Mouse (Mus musculus) testis, postnatal 14 days (tissue): ENCODE results near the gene Psmd3.
"Not testable (repeated sequence)": the region's sequence is repeated elsewhere in the genome, so short reads cannot be mapped to it uniquely, and the experiment has no call there.

ENCODE experiments used
- DNase-seq: peaks from one replicate; pipeline ENCODE4 v3.0.0; 2021; ENCODE audit warnings: low spot score

The Psmd3 gene

DNA sequence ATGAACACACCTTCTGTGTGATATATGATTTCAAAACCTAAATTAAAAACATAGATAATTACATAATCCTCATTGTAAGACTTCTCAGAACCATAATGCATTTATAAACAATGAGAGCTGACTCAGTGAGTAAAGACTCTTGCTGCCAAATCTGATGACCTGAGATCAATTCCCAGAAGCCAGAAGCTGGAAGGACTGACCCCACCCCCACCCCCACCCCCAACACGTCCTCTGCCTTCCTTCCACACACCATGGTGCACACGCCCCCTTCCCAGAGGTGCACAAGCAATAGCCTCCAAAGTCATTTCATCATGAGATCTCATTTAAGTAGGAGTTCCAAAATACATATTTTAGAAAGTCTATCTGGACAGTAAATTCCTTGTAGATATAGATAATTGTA, 38.4 kb downstream of the Psmd3 start:
- no peak for DNase-seq

DNA sequence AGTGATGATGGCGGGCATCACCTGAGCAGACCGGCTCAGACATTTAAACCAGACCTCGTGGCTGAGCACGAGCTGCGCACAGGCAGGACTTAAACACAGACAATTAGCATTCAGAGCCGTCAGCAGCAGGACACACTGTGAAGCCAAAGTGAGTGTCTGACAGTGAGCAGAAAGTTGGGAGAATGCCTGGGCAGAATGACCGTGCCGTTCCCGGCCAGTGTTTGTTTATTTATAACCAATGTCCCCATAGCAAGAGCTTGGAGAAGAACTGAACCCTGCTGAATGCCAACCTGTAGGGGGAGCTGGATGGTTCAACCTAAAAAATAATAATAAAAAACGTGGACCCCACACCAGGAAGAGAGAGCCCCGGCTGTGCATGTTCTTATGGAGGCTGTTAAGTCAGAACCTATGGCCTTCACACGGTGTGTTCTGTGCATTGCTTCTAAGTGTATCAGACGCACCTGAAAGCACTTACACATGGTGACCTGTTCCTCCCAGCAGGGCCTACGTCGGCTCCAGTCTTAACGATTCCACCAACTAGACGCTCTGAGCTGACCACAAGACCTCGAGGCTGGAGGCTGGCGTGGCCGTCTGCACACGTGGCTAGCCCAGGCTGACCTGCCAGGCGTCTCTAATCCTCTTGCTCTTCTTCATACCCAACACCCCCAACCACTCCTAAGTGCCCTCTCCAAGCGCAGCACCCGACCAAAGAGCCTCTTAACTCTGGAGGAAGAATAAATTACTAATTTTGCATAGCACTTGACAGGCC, 39.3 kb downstream of the Psmd3 start:
- peak; percentile 72 for DNase-seq

DNA sequence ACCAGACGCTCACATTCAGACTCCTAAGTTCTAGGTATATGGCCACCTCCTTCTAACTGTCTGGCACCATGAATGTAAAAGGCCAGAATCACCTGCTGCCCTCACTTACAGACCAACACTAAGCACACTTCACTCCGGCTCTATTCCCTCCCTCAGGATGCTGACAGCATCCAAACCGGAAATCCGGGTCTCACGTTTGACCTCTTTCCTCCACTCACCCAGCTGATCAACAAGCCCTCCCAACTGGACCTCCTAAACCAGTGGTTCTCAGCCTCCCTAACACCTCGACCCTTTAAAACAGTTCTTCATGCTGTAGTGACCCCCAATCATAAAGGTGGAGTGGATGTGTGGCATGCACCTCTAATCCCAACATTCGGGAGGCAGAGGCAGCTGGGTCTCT, 40.7 kb downstream of the Psmd3 start:
- DNase-seq = no peak

DNA sequence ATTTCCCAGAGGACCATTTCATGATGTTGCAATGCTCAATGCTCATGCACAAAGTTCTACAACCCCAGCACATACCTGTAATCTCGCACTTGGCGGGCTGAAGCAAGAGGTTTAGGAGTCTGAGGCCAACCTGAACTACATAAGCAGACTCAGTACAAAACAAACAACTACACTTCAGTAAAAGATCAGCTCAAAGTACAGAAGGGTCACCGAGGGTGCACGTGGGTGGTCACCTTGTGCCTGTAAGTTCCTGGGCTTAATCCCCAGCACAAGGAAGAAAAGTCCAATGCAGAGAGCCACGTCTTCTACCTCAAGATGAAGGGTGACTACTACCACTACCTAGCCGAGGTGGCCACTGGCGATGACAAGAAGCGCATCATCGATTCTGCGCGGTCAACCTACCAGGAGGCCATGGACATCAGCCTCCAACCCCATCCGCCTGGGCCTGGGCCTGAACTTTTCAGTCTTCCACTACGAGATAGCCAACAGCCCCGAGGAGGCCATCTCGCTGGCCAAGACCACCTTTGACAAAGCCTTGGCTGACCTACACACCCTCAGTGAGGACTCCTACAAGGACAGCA, 43.7 kb downstream of the Psmd3 start:
- DNase-seq = no peak

DNA sequence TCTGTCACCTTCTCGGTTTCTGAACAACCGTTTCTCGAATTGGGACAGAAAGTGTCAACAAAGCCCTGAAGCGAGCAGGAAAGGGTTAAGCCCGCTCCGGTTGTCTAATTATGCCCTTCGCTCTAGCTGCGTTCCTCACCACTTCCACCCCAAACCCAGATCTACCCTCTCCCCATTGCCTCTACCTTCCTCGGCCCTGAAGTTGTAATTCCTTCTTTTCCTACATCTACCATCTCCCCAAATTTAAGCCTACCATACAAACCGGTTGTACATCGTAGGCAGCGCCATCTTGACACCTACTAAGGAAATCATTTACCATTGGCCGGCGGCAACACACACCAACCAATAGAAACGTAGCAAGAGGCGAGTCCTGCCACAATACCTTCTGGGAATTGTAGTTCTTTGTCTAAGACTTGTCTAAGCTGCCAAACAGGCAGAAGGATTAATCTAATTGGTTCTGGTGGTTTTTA, 46.8 kb downstream of the Psmd3 start, which contains the start of gene Med24:
TSS of gene Med24 (minus strand) at position 317 of the 470 bp plus-strand sequence.
- DNase-seq = peak; percentile 91

DNA sequence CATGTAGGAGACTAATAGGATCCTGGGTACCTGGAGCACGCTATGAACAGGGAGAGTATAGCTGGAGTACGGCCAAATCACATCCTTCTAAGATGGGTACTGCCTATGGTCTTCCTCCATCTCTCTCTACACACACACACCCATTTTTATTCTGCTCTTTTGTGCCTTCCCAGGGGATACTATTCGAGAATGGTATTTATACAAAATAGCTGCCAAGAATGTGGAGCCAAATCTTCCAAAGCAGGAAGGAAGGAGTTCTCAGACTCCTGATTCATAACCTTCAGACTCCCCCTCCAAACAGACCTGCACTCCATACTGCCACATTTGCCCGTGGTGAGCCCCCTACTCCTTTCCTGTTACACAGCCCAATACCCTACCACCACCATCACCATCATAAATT, 48.4 kb downstream of the Psmd3 start:
- no peak for DNase-seq

DNA sequence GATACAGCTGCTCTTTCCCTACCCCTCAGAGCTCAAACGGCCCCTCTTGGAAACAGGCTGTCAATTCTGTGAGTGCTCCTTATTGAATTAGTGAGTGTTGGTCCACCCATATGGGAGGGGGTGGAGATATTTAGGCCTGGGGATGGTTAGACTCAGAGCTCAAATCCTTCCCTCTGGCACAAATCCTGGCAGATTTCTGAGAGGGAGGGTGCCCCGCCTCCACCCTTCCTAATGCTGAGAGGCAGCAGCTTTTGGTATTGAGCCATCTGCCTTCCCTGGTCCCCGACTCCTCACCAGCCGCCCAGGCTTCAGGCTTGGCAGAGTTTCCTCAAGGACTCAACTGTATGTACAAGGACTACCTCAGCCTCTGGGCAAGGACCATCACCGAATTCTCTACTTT, 48.8 kb downstream of the Psmd3 start:
- no peak for DNase-seq

DNA sequence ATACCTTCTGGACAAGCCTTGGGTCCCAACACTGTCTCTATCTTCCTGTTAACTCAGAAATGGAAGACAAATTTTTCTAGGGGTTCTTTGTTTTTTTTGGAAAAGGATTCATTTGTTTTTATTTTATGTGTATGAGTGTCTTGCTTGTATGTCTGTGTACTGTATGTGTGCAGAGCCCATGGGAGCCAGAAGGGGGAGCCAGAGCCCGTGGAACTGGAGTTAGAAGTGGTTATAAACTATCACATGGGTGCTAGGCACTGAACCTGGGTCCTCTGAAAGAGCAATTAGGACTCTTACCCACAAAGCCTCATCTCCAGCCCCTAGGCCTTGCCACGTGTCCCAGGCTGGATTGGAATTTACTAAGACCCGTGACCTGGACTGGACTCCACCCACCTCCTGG, 51.7 kb downstream of the Psmd3 start:
- no peak for DNase-seq

DNA sequence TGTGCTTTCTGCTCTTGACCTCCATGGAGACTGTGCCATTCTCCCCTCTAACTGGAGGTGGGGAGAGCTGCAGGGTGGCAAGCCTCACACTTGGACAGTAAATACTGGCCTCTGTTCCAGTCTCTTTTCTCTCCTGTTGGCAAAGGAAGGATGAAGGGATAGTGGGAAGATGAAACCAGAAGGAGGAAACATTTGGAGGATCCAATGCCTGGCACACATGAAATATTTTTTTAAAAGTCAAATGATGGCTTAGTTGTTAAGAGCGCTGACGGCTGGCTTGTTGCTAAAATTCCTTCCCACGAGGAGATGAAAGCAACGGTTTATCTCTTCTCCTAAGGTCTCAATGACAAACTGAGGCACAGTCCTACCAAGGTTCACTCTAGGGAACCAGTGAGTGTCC, 52.8 kb downstream of the Psmd3 start:
- no peak for DNase-seq

DNA sequence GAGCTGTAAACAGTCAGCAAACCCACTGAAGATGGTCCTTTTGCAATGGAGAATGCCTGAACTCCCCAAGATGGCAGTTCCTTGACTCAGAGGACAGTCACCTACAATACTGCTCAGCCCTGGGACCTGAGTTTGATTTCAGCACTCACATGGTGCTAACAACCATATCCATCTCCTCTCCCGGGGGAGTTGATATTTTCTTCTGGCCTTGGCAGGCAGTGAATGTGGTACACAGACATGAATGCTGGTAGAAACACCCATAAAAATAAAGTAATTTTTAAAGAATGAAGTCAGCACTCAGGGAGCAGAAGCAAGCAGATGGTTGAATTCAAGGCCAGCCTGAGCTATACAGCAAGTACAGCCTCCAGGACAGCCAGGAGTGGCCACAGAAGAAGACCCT, 53.8 kb downstream of the Psmd3 start:
- no peak for DNase-seq

DNA sequence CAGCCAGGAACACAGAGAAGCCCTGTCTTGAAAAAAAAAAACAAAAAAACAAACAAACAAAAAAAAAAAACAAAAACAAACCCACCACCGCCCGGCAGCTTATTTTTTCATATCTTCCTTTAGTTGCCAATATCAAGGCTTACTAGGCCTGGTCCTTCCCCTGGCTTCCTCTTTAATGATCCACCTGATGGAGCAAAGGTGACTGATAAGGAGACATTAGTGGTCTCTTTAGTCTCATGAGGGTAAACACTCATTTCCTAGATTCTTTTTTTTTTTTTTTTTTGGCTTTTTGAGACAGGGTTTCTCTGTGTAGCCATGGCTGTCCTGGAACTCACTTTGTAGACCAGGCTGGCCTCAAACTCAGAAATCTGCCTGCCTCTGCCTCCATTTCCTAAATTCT, 54.9 kb downstream of the Psmd3 start:
- DNase-seq = not testable (repeated sequence)

DNA sequence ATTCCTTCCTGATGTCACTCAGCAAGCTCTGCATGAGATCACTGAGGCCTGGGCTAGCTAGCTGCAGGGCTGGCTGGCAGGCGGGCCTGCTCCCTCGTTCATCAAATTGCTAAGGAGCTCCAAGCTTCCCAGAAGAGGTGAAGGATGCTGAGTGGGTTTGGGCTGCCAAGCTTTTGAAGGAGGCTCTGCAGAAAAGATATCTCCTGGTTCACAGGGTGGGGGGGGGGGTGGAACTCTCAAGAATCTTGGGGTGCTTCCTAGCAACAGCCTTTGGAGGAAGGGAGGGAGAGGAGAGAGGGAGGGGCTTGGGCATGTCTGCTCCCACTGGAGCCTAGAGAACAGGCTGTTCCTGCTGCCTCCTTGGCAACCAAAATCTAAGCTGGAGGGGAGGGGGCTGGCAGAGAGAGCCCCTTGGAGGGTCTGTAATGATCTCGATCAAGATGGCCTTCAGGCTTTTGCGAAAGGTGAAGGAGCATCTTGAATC, 56.1 kb downstream of the Psmd3 start:
- peak; percentile 69 for DNase-seq

DNA sequence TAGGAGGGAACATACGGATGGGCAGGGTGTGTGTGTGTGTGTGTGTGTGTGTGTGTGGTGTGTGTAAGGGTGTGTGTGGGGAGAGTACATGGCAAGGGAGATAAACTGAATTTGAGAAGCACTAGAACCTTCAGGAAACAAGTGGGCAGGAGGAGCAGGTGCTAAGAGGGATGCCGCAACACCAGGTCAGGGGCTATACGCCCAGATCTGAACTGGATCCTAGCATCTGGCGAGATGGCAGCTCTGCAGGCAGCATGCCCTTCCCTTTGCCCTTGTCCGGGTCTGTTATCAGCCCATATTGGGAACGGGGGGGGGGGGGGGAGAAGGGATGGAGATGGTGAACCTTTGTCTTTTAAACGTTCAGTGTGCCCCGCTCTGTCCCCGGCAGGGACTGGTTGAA, 56.6 kb downstream of the Psmd3 start:
- no peak for DNase-seq

DNA sequence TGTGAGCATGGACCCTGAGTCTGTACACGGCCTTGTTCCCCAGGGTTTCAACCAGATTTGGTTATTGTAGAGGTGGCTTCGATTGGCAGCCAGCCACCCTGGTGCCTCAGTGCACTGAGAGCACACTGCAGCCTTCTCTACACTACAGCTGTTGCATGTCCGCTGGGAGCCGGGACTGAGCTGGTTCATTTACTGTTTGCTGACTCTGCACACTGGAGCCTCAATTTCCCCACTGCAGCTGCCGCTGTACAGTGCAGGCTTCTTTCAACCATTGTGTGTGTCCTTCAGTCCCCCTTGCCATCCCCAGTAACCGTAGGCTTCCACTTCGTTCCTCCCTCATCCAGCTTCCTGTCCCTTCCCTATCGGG, 57.7 kb downstream of the Psmd3 start:
- DNase-seq = no peak

DNA sequence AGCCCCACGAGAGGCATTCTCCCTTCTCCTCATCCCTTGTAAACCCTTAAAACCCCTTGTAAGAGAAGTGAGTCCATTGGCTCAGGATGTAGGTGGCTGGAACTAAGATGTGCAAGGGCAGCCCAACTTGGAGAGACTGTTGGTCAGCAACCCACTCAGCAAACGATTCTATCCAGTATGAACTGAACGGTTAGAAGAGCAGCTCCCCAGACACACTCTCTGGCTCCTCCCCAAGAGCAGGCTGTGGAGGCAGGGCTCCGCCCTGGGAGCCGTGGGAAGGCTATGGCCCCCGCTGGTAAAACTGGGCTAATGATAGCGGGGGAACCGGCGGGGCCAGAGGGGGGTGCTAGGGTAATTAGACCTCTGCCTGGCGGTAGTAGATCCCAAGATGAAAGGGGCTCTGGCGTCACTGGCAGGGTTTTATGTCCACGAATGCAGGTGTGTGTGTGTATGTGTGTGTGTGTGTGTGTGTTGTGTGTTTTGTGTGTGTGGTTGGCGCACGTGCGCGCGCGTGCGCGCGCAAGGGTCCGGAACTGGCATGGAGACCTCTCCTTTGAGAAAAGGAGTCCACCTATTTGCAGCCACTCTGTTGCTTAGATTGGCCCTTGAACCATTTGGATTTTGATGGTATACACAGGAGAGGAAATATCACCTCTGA, 58.2 kb downstream of the Psmd3 start, which contains the start of gene Thra:
TSS of gene Thra (plus strand) at position 246 of the 658 bp plus-strand sequence.
- peak; percentile 68 for DNase-seq

DNA sequence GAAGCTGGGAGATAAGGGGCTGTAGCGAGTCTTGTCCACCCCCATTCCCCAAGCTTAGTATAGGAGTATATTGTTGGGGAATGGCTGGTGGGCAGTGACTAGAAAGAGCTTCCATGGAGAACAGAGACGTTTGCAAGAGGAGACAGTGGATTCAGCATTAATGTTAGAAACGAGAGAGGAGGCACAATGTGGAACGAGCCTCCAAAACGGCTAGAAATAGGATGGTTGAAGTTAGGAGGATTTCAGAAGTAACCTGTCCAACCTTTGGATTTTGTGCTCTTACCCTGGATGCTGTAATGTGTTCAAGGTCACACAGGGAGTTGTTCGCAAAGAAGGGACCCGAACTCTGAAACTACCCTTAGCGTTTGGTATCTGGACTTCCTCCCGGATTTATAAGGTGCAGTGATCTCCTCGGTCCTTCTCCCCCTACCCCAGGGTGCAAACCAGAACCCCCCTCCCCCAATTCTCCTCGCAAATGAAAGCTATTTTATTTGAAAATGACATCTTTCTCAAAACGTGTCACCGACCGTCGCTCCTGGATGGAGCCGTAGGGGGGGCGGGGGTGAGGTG, 58.8 kb downstream of the Psmd3 start:
- DNase-seq = no peak

DNA sequence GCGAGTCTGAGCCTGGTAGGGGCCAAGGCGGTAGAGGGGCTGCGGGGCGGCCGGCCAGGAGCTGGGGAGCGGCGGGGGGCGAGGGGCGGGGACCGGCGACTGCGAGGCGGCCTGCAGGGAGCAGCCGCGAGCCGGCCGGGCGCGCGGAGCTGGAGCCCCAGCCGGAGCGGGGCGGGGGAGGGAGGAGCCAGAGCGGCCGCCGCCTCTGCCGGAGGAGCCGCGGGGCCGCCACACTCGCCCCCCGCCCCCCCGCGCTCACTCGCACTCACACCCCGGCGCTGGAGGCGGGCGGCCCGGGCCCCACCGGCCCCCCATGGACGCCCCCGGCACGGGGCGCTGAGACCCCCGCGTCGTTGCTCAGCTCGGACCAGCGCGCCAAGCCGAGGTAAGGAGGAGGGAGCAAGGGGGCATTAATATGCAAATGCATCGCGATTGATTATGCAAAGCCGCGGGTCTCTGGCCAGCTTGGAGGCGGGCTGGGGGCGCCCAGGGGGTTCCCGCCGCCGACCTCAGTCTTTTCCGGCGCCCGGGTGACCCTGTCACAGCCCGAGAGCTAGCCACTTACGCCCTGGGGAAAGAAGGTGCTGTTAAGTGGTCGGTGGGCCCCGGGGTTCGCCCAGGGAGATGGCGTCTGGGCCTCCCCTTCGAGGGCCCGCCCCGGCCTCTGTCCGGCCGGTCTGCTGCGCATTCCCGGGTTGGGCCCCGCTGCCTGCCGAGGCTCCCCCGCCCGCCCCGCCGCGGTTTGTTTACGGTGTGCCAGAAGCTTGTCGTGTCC, 59.5 kb downstream of the Psmd3 start:
- DNase-seq = peak; percentile 72

DNA sequence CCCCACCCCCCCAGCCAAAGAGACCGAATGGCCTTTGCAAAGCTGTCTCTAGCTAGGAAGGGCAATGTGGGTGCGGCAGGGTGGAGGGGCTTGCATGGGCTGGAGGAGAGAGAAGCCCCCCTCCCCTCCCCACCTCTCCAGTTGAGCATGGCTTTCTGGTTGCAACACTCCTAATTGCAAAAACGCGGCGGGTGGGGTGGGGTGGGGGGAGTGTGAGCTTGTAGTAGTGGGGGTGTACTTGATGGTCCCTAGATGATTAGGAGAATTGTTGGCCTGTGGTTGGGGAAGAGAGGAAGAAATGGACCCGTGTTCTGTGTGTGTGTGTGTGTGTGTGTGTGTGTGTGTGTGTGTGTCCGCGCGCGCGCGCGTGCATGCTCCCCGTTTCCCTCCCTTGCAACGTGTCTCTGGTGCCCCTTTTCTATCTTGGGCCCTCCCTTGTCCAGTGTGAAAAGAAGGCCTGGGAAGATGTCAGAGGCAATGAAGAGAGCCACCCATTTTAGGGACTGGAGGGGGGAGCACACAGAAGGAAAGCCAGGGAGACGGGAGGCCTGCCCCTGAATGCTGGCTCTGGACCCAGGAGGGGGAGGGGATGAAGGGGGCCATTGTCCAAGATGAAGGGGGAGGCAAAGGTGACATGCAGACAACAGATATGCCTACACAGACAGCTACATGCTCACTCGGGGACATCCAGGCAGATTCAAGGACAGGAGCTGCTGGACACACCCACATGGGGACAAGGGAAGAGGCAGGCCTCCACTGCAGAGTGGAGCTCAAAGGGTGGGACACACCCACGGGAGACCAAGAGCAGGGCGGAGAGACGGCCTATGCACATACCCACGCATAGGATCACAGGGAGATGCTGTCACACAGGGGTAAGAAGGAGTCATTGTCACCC, 60.3 kb downstream of the Psmd3 start:
- peak; percentile 80 for DNase-seq

DNA sequence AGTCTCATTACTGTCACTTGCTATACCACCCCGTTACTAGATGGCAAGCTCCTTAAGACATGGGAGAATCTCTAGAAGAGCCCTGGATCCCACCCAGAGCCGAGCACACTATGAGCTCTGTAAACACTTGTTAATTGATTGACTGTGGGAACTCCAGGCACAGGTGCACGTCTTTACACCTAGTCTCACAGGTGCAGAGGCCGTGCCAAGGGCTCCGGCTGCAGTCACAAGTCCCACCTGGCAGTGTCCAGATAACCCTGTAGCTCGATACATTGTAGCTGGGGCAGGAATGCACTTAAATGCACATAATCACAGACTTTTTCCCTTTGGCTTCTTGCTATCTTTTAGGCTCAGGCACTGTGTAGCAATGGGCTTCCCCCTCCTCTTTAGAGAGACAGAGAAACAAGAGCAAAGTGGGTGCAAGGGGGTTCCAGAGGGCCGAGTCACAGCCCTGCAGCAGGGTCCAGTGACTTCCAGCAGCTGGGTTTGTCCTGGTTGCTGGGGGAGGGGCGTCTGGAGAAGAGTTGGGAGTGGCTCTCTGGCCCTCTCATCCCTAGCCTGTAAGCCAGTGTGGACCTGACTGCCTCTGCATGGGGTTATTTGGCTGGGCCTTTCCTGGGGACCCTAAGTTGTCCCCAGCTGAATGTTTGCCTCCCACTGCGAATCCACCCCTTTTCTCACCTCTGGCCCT, 61.4 kb downstream of the Psmd3 start:
- DNase-seq = peak; percentile 89

DNA sequence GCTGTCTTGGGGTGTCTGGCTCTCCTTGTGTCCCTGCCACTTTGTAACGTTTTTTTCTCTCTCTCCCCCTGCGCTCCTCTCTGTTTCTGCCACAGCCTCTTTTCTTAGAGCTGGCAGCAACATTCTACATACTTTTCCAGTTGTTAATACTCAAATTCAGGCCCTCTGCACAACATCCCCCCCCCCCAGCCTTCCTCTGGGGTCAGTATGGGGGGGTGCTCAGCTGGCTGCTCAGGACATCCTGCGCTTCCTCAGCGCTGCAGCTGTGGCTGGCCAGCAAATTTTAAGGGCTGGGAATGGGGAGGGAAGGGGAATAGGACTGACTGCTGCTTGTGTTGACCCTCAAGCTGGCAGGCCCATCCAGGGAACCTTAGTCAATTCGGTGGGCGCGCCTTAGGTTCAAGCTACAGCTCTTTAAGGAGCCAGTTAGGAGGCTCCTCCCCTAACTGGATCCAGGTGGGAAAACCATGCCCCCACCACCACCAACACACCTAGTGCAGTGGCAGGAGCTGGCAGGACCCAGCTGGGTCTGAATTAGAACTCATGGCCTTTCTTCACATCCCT, 62.2 kb downstream of the Psmd3 start:
- DNase-seq = peak; percentile 58
